Mouse (Mus musculus) adrenal gland (tissue): Measurements from ENCODE around the gene Slc33a1.

Experiments
- intact Hi-C: fragments of 180-260 bp; cut with DNase I; formaldehyde crosslinking; loops from one replicate; pipeline ENCODE4 v1.15.1; 2025

Slc33a1 gene

GRCm38 (mm10) chr3:63898581-63899308, 65.8 kb downstream of the Slc33a1 start:
- intact Hi-C loops: no loop called here

GRCm38 (mm10) chr3:63897177-63897576, 67.4 kb downstream of the Slc33a1 start:
- intact Hi-C loops: no loop called here

- intact Hi-C loops: no loop called here
Measured at GRCm38 (mm10) chr3:63896303-63896702, 68.3 kb downstream of the Slc33a1 start.

GRCm38 (mm10) chr3:63895786-63896185, 68.8 kb downstream of the Slc33a1 start:
- intact Hi-C loops: no loop called here

- intact Hi-C loops: no loop called here
Measured at GRCm38 (mm10) chr3:63893677-63894076, 70.9 kb downstream of the Slc33a1 start.

GRCm38 (mm10) chr3:63892154-63892553, 72.4 kb downstream of the Slc33a1 start:
- intact Hi-C loops: no loop called here
